Mouse (Mus musculus) testis, postnatal 10 days (tissue): Measurements from ENCODE around the gene Os9.
"Not testable (repeated sequence)": the region's sequence is repeated elsewhere in the genome, so short reads cannot be mapped to it uniquely, and the experiment has no call there.

ENCODE experiments used
- DNase-seq: peaks from one replicate; pipeline ENCODE4 v3.0.0; 2021; ENCODE audit warnings: low spot score

Os9 gene

GRCm38 (mm10) chr10:127121066-127121477, at the start of gene Os9:
Gene Os9 (minus strand): TSS chr10:127121131.
- peak; percentile 94 for DNase-seq

DNA sequence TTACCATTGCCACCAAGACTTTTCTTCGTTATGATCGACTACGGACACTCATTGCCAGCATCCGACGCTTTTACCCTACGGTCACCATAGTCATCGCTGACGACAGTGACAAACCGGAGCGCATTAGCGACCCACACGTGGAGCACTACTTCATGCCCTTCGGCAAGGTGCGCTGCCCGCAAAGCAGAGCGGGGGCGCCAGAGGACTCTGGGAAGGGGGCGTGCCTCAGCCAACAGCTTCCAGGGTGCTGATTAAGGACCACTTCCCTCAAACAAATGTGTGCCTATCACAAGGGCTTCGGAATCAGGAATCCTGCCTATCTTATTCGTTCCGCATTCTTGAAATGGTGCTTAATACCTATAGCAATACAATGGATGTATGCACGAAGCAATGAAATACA, 49.1 kb upstream of the Os9 start:
- no peak for DNase-seq

- DNase-seq, result no peak
Observed at GRCm38 (mm10) chr10:127167614-127168192, 46.8 kb upstream of the Os9 start.

DNA sequence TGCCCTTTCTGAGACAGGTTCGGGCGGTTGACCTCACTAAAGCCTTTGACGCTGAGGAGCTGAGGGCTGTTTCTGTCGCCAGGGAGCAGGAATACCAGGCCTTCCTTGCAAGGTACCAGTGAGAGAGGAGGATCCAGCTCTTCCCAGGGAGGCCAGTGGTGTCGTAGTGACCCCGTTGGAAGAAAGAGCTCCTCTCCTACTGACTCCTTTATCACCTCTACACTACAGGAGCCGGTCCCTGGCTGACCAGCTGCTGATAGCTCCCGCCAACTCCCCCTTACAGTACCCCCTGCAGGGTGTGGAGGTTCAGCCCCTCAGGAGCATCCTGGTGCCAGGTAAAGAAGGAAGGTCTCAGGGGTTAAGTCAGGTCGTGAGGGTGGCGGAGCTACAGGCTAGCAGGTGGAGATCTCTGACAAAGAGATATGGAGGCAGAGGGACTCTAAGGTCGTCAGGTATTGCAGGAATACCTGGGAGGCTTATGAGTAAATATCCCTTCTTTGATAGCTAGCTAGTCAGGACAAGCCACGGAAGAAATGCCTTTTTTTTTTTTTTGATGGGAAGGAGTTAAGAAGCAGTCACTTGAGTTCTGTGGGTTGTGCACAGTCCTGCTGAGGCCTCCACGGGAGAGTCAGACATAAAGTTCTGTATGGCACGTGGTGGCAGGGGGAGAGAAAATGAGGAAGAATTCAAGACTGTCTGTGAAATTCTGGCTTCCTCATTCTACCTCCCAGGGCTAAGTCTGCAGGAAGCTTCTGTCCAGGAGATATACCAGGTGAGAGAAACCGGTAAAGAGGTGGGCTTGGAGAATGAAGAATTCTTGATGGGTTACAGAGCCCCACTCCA, 46.1 kb upstream of the Os9 start:
- no peak for DNase-seq

DNA sequence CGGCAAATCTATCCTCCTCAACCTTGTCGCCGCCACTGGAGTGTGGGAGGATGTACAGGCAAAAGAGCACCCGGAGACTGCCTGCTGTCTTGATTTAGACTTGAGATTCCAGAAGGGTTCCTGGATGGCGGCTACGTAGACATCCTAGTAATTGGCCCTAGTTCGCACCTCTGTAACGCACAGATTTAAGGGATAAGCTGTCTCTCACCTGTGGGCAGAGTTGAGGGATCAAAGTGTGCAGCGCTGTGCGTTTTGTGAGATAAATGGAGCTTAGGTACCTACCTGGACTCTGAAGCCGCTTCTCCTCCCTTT, 45.4 kb upstream of the Os9 start:
- DNase-seq, result no peak

DNA sequence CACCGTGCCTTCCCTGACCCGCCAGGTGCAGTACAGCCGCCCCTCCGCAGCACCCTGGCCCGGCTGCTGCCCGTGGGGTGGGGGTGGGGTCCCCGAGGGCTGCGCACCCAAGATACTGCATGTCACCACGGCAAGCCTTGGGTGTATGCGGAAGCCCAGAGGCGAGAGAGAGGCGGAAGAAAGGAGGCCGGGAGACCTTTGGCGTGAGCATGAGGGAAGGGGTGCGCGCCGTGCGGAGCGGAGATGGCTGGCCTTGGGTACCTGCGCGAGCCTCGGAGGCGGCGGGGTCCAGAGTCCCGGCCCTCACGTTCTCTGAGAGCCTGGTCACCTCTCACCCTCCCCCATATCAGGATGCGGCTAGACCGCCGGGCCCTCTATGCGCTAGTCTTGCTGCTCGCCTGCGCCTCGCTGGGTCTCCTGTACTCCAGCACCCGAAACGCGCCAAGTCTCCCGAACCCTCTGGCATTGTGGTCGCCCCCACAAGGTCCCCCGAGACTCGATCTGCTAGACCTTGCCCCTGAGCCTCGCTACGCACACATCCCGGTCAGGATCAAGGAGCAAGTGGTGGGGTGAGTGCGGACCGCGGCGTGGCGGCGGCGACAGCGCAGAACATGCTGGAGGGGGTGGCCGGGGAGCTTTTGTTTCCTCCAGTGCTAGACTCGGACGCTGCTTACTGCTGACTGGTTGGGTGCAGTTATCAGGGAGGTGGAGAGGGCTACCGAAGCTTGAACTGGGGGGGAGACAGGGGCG, 44.9 kb upstream of the Os9 start:
- peak; percentile 71 for DNase-seq

DNA sequence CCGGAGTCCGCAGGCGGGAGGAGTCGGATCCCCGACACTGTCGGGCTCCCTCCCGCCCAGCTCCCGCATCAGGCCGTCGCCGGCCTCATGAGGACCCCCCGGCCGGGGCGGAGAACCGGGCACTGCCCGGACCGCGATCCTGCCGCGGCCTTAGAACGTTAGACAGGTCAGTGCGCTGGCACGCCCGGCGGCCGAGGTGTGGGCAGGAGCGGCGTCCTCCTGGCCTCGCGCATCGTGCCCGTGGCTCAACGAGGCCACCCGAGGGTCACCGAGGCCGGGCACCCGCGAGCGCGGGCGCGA, 44.4 kb upstream of the Os9 start:
- DNase-seq, result no peak

DNA sequence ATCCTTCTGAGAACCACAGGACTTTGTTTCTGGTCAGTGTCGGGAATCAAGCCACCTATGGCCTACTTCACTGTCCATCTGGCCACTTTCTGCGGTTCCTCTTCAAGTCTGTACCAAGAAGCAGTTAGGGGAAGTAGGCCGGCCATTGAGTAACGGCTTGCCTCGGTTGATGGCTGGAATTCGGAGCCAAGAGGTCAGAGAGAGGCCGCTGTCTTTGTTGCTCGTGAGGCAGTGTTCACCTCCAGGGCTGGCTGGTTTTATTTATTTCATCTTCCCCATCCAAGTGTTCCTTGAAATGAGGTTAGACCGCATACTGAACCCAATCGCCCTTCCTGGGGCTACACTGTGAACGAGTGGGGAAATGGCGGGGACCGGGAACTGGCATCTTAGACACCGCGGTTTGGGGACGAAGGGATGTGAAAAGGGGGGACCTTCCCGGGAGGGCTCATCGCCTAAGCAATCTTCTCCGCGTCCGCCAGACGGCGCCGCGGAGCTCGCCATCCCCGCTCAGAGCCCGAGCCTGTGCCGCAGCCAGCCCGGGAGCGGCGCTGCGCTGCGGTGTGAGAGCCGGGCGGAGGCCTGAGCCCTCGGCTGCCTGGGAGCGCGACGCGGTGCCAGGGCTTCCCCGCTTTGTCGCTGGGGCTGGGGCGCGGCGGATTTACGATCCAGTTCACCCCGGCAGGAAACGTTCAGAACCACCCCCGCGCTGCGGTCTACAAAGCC, 43.9 kb upstream of the Os9 start, which contains the start of gene B4galnt1:
Gene B4galnt1, plus strand, starts transcription at position 595 of the 723 bp plus-strand sequence.
- peak; percentile 79 for DNase-seq

DNA sequence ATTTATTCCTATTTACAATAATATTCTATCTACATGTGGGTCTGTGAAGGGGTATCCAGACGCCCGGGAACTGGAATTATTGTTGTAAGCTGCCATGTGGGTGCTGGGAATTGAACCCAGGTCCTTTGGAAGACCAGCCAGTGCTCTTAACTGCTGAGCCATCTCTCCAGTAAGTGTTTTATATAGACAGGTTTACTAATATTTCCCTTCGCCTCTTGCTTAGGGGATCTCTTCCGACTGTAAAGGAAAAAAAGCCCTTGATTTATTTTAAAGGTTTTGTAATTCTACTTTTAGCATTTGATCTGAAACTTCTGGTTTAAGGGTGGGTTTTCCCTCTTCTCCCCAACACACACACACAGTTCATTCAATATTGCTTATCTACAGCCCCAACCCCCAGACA, 43.3 kb upstream of the Os9 start:
- DNase-seq, result no peak

DNA sequence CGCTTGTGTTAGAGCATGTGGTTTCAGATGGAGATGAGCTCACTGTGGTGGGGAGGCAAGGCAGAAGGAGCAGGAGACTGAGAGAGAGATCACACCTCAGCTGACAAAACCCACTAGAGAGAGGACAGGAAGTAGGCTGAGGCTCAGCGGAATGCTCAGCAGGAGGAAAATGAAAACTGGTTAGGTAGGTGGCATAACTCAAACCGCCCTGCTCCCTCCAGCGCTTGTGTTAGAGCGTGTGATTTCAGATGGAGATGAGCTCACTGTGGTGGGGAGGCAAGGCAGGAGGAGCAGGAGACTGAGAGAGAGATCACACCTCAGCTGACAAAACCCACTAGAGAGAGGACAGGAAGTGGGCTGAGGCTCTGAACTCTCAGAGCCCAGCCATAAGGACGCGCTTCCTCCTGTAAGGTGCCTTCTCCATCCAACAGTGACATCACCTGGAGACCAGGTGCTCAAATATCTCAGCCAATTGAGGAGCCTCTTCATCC, 41.9 kb upstream of the Os9 start:
- DNase-seq, result not testable (repeated sequence)

DNA sequence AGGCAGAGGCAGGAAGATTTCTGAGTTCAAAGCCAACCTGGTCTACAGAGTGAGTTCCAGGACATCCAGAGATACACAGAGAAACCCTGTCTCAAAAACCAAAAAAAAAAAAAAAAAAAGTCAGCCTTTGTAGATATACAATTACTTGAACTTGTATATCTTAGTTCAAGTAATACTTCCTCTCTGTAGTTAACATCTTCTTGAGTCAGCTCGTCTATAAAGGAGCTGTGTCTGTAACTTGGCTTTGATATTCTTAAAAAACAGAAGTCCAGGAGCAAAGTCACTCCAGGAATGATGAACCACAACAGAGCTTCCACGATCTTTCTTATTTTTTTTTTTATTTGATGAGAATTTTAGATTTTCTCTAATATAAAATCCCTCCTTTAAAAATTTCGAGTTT, 39.8 kb upstream of the Os9 start:
- DNase-seq, result no peak

GRCm38 (mm10) chr10:127160081-127160480, 39.1 kb upstream of the Os9 start:
- DNase-seq, result no peak

DNA sequence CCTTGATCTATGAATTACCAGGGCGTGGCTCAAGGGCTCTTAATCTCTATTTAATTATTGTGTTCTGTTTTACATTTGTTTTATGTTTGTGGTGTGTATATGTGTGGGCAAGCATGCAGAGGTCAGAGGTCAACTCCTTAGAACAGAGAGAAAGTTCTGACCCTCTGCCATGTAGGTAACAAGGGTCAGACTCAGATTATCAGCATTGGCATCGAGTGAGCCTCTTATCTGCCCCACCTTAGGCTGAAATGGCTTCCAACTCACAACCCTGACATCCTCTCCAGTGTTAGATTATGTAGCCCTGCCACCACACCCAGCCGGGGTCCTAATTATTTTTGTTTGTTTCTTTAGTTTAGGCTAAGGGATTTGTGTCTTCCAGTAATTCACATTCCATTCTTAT, 37.5 kb upstream of the Os9 start:
- no peak for DNase-seq

- no peak for DNase-seq
Observed at GRCm38 (mm10) chr10:127156511-127156910, 35.6 kb upstream of the Os9 start.

- DNase-seq, result no peak
Observed at GRCm38 (mm10) chr10:127156089-127156488, 35.2 kb upstream of the Os9 start.

GRCm38 (mm10) chr10:127154652-127155051, 33.7 kb upstream of the Os9 start:
- no peak for DNase-seq

- no peak for DNase-seq
Observed at GRCm38 (mm10) chr10:127154241-127154640, 33.3 kb upstream of the Os9 start.

DNA sequence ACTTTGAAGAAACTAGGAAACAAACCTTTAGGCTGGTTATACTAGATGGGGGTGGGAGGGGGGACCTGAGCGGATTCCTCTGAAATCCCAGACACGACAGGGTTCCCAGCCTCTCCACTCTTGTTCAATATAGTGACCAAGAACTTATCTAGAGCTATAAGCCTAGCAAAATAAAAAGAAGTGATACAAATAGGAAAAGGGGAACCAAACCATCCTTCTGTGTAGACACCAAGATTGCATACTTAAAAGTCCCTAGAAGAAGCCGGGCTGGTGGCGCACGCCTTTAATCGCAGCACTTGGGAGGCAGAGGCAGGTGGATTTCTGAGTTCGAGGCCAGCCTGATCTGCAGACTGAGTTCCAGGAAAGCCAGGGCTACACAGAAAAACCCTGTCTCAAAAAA, 32.4 kb upstream of the Os9 start:
- no peak for DNase-seq

GRCm38 (mm10) chr10:127152556-127152955, 31.6 kb upstream of the Os9 start:
- not testable (repeated sequence) for DNase-seq

DNA sequence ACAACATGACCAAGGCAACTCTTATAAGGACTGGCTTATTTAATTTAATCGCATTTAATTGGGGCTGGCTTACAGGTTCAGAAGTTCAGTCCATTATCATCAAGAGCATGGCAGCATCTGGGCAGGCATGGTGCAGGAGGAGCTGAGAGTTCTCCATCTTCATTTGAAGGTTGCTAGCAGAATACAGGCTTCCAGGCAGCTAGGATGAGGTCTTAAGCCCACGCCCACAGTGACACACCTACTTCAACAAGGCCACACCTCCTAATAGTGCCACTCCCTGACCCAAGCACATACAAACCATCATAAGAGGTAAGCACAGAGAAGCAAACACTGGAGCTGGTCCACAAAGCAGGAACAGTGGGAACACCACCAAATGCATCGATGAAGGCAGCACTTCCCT, 30.3 kb upstream of the Os9 start:
- DNase-seq, result not testable (repeated sequence)

GRCm38 (mm10) chr10:127150471-127150872, 29.5 kb upstream of the Os9 start:
- DNase-seq, result no peak

DNA sequence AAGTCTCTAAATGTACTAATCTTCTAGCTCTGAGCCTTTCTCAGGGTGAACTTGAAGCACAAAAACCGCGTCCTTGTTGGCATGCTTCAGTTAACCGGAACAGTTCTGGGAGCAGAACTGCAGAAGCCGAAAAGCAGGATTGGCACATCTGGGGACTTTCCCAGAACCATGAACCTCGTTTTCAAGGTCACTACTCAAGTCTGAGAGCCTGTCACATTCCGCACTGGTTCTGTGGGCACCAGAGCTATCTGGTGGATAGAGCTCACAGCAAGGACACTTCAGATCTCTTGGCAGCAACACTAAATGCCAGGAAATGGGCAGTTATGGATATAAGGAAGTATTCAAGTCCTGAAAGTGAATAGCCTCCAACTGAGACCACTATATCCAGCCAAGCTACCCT, 26.2 kb upstream of the Os9 start:
- DNase-seq, result no peak
